Mouse (Mus musculus) liver, adult 2 months (tissue): Measurements from ENCODE around the gene Sox6. TPM values are rescaled to one million over a fixed set of nuclear protein-coding genes. Genes with fewer than 3 reads are reported as not detected.
A peak's percentile ranks its signal among the peaks of the same experiment; 100 is the strongest.

Experiments
- DNase-seq: peaks from one replicate; pipeline ENCODE4 v3.0.0-alpha.2; 2011; ENCODE audit warnings: low read depth, low spot score; ENCODE audit errors: extremely low read depth
- H3K27ac ChIP-seq: fragments of 200-500 bp; replicated peaks from 2 replicates; pipeline ENCODE4 v1.5.1; 2012; ENCODE audit warnings: low read depth, mild to moderate bottlenecking, control low read depth, inconsistent platforms, low read length; ENCODE audit not compliant: insufficient read depth
- H3K27me3 ChIP-seq: fragments of 200-500 bp; 2 replicates; pipeline ENCODE4 v1.6.1; 2012; ENCODE audit warnings: mild to moderate bottlenecking, moderate library complexity, low read length, inconsistent platforms; ENCODE audit not compliant: control insufficient read depth, insufficient read depth
- H3K36me3 ChIP-seq: fragments of 200-500 bp; 2 replicates; pipeline ENCODE4 v1.6.1; 2012; ENCODE audit warnings: low read length, inconsistent platforms; ENCODE audit not compliant: control insufficient read depth, insufficient read depth
- H3K4me1 ChIP-seq: fragments of 200-500 bp; 2 replicates; pipeline ENCODE4 v1.6.1; 2011; ENCODE audit warnings: low read length; ENCODE audit not compliant: control insufficient read depth, insufficient read depth
- H3K4me3 ChIP-seq: fragments of 200-500 bp; 2 replicates; pipeline ENCODE4 v1.5.1; 2011; ENCODE audit warnings: low read depth, mild to moderate bottlenecking, control low read depth, low read length, moderate library complexity; ENCODE audit not compliant: insufficient read depth
- H3K79me2 ChIP-seq: fragments of 200-500 bp; 2 replicates; pipeline ENCODE4 v1.6.1; 2012; ENCODE audit warnings: inconsistent platforms, mild to moderate bottlenecking, low read length, moderate library complexity; ENCODE audit not compliant: control insufficient read depth, insufficient read depth
- H3K9ac ChIP-seq: fragments of 200-500 bp; 2 replicates; pipeline ENCODE4 v1.6.1; 2012; ENCODE audit warnings: low read depth, mild to moderate bottlenecking, control low read depth, inconsistent platforms, low read length
- CTCF ChIP-seq: fragments of 200-500 bp; IDR thresholded peaks from 2 replicates; pipeline ENCODE4 v1.5.1; 2011; ENCODE audit warnings: low read depth, low read length, control low read depth
- POLR2A ChIP-seq: fragments of 200-500 bp; IDR thresholded peaks from 2 replicates; pipeline ENCODE4 v1.6.1; 2011; ENCODE audit warnings: low read length, control low read depth; ENCODE audit not compliant: insufficient read depth; ENCODE audit errors: extremely low read depth
- WGBS: fragments of 180-500 bp; shearing (Covaris S2); methylation state at CpG from one replicate; pipeline ENCODE4 v1.1.7; 2018; 5-methylcytosine and 5-hydroxymethylcytosine counted together
- polyA plus RNA-seq: library from polyadenylated mRNA; depleted of rRNA; stranded (reverse); fragments of >200 nt; gene quantifications from 2 replicates; pipeline ENCODE4 v1.2.3, GENCODE M21; 2012; rRNA removed
- total RNA-seq: library from RNA; depleted of rRNA; stranded (reverse); fragments of >200 nt; gene quantifications from 2 replicates; pipeline ENCODE4 v1.2.3, GENCODE M21; 2014; rRNA removed

Gene Sox6
- total and polyA plus RNA-seq, 2 experiments = 16.0 to 34.8 TPM

GRCm38 (mm10) chr7:115426161-115426982 lies 612.2 kb downstream of the Sox6 start:
- Histone ChIP-seq H3K27me3 (no peaks in the 10 kb centered on the region), H3K36me3 (no peaks in the 10 kb centered on the region), H3K9ac (no peak overlapping the region), H3K4me3 (no peak overlapping the region), H3K4me1 (no peaks in the 10 kb centered on the region), H3K79me2 (no peaks in the 10 kb centered on the region), H3K27ac (no peak overlapping the region)
- no peak for DNase-seq
- TF ChIP-seq CTCF = no peak
- no peak for TF ChIP-seq POLR2A
- WGBS = 86% methylated on average over 7 of the region's 7 CpGs

- Histone ChIP-seq H3K27me3 (no peaks in the 10 kb centered on the region), H3K4me1 (no peaks in the 10 kb centered on the region), H3K27ac (no peak overlapping the region), H3K36me3 (no peaks in the 10 kb centered on the region), H3K9ac (no peak overlapping the region), H3K79me2 (no peaks in the 10 kb centered on the region), H3K4me3 (no peak overlapping the region)
- no peak for DNase-seq
- WGBS = 72% methylated on average over 7 of the region's 7 CpGs
- TF ChIP-seq POLR2A = no peak
- 0 out of 2 replicates have a peak, but pooled peaks have one; percentile 8 for TF ChIP-seq CTCF
Measured at GRCm38 (mm10) chr7:115422828-115423227, 615.8 kb downstream of the Sox6 start.

GRCm38 (mm10) chr7:115420960-115421359 lies 617.6 kb downstream of the Sox6 start:
- Histone ChIP-seq H3K4me1 (no peaks in the 10 kb centered on the region), H3K27me3 (no peaks in the 10 kb centered on the region), H3K36me3 (no peaks in the 10 kb centered on the region), H3K4me3 (no peak overlapping the region), H3K79me2 (no peaks in the 10 kb centered on the region), H3K9ac (no peak overlapping the region), H3K27ac (no peak overlapping the region)
- WGBS = 83% methylated on average over 12 of the region's 12 CpGs
- TF ChIP-seq CTCF = no peak
- no peak for TF ChIP-seq POLR2A
- DNase-seq = no peak

Other genes with a start within 250 kb of the Sox6 start
- 38.1 and 44.8 TPM in 2 replicates for gene 1110004F10Rik, start 601 bp upstream of the Sox6 start, total RNA-seq
- 30.4 and 32.1 TPM in 2 replicates for gene 1110004F10Rik, start 601 bp upstream of the Sox6 start, polyA plus RNA-seq
- gene Gm4353, start 45.8 kb upstream of the Sox6 start, total RNA-seq = 0.13 and 0.28 TPM in 2 replicates
- gene Gm4353, start 45.8 kb upstream of the Sox6 start, polyA plus RNA-seq = 0.39 and 0.52 TPM in 2 replicates